Mouse (Mus musculus): ENCODE data around the gene Tmc7. TPM values are rescaled to one million over a fixed set of nuclear protein-coding genes. Genes with fewer than 3 reads are reported as not detected.
A peak's percentile ranks its signal among the peaks of the same experiment; 100 is the strongest.

Gene Tmc7
- polyA plus RNA-seq, 1 experiment from 2014 or later: 6.2 TPM

DNA sequence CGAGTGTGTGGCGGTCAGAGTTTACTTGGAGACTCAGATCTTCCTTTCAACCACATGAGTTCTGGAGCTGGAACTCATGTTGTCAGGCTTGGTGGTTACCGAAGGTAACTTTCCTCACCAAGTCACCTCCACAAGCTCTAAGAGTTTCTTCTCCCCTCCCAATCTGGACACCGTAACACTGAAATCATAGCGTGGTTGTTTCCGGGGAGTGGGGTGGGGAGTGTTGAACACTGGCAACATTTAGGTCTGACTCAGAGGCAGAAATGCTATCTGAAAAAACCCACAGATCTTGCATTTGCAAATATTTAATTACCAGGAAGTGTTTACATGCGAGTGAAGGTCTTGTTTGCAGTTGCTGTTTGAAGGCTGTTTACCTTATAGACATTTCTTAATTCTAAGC is 25.3 kb upstream of the Tmc7 start:
- H3K27ac ChIP-seq: no peak overlapping the region
- H3K9ac ChIP-seq (replicated peaks): no peak overlapping the region
- H3K4me3 ChIP-seq (replicated peaks): no peak overlapping the region
- H3K4me1 ChIP-seq (replicated peaks): 0 out of 2 replicates have a peak, but pooled peaks cover 5% of the 10 kb centered on the region
- H3K4me2 ChIP-seq (replicated peaks): no peak overlapping the region
- WGBS: 91% methylated on average over 7 of the region's 7 CpGs
- peaks cover 6% of the 10 kb centered on the region; the same call in 1 of the 2 replicates for H3K9me3 ChIP-seq
- no peak for ATAC-seq
- H3K27me3 ChIP-seq: 0 out of 2 replicates have a peak, but pooled peaks cover 3% of the 10 kb centered on the region
- H3K36me3 ChIP-seq: no peaks in the 10 kb centered on the region

DNA sequence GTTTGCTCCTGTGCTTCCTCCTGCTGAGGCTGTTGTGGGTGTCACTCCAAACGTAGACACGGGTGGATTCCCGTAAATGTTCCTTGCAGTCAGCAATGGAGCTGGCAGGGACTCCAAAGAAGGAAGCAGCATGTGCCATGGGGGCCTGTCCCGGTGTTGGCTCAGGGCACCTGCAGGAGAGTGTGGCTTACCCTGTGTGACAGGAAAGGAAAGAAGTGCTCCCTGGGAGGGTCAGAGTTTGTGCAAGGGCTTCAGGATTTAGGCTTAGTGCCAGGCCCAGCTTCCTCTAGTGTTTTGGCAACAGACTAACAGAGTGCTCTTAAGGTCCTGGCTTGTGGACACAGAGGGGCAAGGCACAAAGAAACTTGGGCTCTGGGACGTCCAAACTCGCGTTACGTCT is 20.3 kb upstream of the Tmc7 start:
- 89% methylated on average over 8 of the region's 8 CpGs for WGBS
- Histone ChIP-seq H3K4me3 (replicated peaks) (no peak overlapping the region), H3K9ac (replicated peaks) (no peak overlapping the region), H3K4me1 (replicated peaks) (no peaks in the 10 kb centered on the region), H3K27me3 (no peaks in the 10 kb centered on the region), H3K36me3 (no peaks in the 10 kb centered on the region), H3K4me2 (replicated peaks) (no peak overlapping the region), H3K27ac (no peak overlapping the region), H3K9me3 (peaks cover 6% of the 10 kb centered on the region; the same call in 1 of the 2 replicates)
- ATAC-seq: no peak

DNA sequence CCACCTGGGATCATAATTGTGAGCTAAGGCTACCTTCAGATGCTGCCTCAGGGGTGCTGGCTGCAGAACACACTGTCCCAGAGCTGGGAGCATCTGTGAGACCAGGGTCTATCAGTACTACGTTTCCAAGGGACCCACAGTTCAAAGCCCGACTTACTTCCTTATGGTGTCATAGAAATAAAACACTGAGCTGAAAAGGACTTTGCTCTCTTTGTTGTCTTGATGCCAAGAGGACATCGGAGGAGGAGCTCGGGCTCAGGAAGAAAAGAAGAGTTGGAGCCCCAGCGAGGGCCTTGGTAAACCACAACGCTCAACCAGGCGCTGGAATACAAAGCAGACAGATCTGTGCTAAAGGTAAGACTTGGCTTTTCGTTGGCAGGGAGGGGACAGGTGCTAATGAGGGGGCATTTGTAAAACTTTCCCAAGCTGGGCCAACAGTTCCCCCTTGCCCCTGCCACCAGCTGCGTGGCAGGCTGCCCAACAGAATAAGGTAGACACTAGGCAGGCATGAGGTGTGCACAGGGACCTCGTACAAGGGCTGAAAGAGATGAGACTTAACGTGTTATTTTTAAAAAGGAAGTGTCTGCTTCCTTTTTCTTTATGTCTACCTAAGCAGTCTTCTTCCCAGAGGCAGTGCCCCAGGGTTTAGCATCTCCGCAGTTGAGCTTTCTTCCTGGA is 15.6 kb upstream of the Tmc7 start:
- no peak for ATAC-seq
- H3K9ac ChIP-seq (replicated peaks): no peak overlapping the region
- H3K27ac ChIP-seq: no peak overlapping the region
- H3K4me1 ChIP-seq (replicated peaks): peaks cover 12% of the 10 kb centered on the region
- WGBS: 68% methylated on average over 12 of the region's 12 CpGs
- no peak overlapping the region for H3K4me2 ChIP-seq (replicated peaks)
- no peak overlapping the region for H3K4me3 ChIP-seq (replicated peaks)
- H3K36me3 ChIP-seq: no peaks in the 10 kb centered on the region
- no peaks in the 10 kb centered on the region for H3K9me3 ChIP-seq
- peaks cover 21% of the 10 kb centered on the region for H3K27me3 ChIP-seq

DNA sequence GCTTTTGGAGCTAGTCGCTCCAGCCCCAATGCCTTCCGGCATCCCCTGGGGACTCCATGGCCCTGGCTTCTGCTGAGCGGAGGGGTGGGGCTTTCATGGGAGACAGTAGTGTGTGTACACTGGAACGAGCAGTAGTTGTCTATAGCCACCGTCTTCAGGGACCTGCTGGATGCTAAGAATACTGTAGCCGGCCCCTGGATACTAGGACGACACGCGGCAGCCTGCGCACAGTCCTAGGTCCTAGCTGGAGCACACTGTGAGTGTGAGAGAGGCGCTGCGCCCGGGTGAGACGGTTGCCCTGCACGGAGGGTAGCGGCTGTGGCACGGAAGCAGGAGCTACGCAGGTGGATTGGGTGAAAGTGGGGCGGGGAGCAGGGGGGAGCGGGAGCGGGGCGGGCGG is 12.7 kb upstream of the Tmc7 start, which contains the start of gene Tmc5:
Gene Tmc5 (plus strand): TSS at position 97 of the 400 bp plus-strand sequence.
- H3K9me3 ChIP-seq: no peaks in the 10 kb centered on the region
- peak within 1 kb of the TSS; percentile 54 for H3K4me2 ChIP-seq (replicated peaks)
- peak within 1 kb of the TSS; percentile 31 for H3K4me3 ChIP-seq (replicated peaks)
- H3K36me3 ChIP-seq: no peaks in the 10 kb centered on the region
- peaks cover 41% of the 10 kb centered on the region for H3K4me1 ChIP-seq (replicated peaks)
- H3K27ac ChIP-seq: no peak within 1 kb of the TSS
- H3K9ac ChIP-seq (replicated peaks): peak within 1 kb of the TSS; percentile 57
- whole genome bisulfite sequencing: 3% methylated on average over 23 of the region's 23 CpGs
- peaks cover 21% of the 10 kb centered on the region for H3K27me3 ChIP-seq
- ATAC-seq: no peak

DNA sequence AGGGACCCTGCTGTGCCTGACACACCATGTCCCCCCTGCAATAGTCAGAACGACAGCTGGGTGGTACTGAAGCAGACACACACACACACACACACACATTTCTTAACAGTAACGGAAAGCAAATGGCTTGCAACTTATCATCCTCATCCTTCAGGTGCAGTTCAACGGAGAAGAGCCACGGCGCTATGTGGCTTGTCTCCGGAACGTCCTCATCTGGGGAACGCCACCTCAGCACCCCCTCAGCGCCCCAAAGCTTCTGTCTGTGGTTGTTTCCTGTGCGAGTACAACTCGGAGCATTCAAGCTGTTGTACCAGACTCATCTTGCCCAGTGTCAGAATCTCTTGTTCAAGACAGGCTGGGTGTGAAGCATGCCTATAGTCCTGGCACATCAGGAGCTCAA is 11.7 kb upstream of the Tmc7 start:
- Histone ChIP-seq H3K4me1 (replicated peaks) (peaks cover 47% of the 10 kb centered on the region), H3K9me3 (no peaks in the 10 kb centered on the region), H3K36me3 (no peaks in the 10 kb centered on the region), H3K27me3 (peaks cover 21% of the 10 kb centered on the region), H3K9ac (replicated peaks) (no peak overlapping the region), H3K4me2 (replicated peaks) (no peak overlapping the region), H3K4me3 (replicated peaks) (no peak overlapping the region), H3K27ac (no peak overlapping the region)
- ATAC-seq: no peak
- 76% methylated on average over 11 of the region's 11 CpGs for WGBS

DNA sequence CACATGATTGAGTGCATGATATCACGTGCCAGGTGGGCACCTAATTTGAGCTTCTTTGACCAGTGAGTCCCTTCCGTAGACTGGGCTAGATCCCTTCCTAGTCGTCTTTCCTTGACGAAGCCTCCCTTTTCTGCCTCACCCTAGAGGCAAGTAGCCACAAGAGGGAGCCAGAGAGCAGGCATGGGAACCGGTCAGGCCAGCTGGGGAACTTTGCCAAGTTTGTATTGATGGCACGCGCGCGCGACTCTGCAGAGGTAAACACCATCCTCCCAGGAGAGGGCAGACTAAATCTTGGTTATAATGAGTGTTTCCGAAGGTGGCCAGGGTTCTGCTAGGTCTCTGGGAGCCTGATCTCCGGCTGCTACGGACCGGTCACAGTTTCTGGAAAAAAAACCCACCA is 10.7 kb upstream of the Tmc7 start:
- peak overlapping the region; percentile 44 for H3K4me2 ChIP-seq (replicated peaks)
- no peak overlapping the region for H3K9ac ChIP-seq (replicated peaks)
- H3K9me3 ChIP-seq: no peaks in the 10 kb centered on the region
- peaks cover 21% of the 10 kb centered on the region for H3K27me3 ChIP-seq
- no peak overlapping the region for H3K27ac ChIP-seq
- peaks cover 47% of the 10 kb centered on the region for H3K4me1 ChIP-seq (replicated peaks)
- ATAC-seq: peak; percentile 5
- H3K36me3 ChIP-seq: no peaks in the 10 kb centered on the region
- 2% methylated on average over 14 of the region's 14 CpGs for WGBS
- no peak overlapping the region for H3K4me3 ChIP-seq (replicated peaks)

DNA sequence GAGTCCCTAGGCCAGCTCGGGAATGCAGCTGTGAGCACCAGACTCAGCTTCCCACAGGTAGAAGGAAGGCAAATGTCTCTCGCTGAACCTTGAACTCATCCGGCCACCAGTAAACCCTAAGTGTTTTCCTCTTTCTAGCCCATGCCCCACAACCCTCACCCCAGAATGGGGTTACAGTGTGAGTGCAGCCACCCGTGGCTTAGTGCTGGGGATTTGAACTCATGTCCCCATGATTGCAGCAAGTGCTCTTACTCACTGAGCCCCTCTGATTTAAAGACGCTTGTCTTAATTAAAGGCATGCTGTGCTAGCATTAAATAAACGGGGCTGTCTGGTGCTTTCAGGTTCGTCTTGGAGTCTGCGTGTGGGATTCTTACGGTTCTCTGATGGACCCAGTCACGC is 10.1 kb upstream of the Tmc7 start:
- H3K9ac ChIP-seq (replicated peaks): no peak overlapping the region
- no peak for ATAC-seq
- H3K4me1 ChIP-seq (replicated peaks): peaks cover 47% of the 10 kb centered on the region
- 29% methylated on average over 10 of the region's 10 CpGs for WGBS
- no peaks in the 10 kb centered on the region for H3K36me3 ChIP-seq
- H3K4me2 ChIP-seq (replicated peaks): peak overlapping the region; percentile 44
- H3K4me3 ChIP-seq (replicated peaks): no peak overlapping the region
- peaks cover 21% of the 10 kb centered on the region for H3K27me3 ChIP-seq
- H3K27ac ChIP-seq: peak overlapping the region; percentile 86
- no peaks in the 10 kb centered on the region for H3K9me3 ChIP-seq

DNA sequence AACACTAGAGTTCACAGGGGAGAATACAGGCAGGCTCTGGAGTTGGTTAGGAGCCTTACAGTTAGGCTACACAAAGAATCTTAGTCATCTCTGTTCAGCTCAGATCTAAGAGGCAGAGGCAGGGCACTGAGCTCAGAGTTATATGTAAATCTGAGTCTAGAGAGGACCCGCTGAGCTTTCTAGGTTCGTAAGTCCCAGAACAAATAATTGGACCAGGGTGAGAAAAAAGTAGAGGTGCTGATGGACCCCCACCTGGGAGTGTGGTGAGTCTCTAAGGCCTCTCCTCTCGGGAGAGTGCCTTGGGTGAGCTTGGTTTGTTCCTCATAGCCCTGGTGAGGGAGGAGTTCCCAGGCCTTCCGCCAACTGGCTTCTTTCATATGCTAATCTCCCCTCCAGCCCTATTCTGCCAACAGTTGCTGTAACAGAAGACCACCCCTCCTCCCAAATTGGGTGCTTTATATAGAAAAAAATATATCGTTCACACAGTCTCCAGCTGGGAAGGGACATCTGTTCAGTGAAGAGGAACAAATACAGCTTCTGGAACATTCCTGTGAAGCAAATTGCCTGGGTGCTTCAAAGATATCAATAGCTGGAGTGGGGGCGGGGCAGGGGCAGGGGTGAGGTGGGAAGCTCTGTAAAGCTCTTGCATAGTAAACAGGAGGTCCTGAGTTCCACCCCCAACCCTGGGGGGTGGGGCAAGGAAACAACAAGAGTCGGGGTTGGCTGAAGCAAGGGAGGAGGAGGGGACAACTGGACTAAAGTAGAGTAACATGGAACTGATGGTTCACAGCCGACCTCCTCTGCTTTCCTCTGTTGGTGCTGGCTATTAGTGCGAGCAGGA is 9.3 kb upstream of the Tmc7 start:
- ATAC-seq: peak; percentile 91
- Histone ChIP-seq H3K9ac (replicated peaks) (no peak overlapping the region), H3K27ac (peak overlapping the region; percentile 86), H3K4me2 (replicated peaks) (peak overlapping the region; percentile 44), H3K4me1 (replicated peaks) (peaks cover 47% of the 10 kb centered on the region), H3K4me3 (replicated peaks) (no peak overlapping the region), H3K9me3 (no peaks in the 10 kb centered on the region), H3K36me3 (no peaks in the 10 kb centered on the region), H3K27me3 (peaks cover 21% of the 10 kb centered on the region)
- under 1% methylated on average over 9 of the region's 9 CpGs for WGBS

DNA sequence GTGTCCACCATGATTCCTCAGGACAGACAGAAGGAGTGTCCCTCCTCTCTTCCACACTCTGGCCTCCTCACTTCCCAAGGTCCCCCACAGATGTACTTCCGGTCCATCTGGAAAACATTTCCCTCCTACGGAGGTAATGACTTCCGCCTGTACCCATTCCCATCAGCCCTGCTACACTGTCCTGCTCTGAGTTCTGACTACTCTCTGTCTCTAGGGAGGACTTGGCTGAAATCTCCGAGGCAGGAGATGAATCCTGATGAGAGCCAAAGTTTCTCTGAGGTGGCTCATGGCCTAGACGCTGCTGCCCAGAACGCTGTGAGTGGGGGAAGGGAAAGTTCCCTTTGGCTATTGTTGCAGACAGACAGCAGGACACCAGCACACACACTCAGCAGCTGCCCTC is 7.6 kb upstream of the Tmc7 start:
- no peak for ATAC-seq
- peaks cover 12% of the 10 kb centered on the region for H3K27me3 ChIP-seq
- H3K4me3 ChIP-seq (replicated peaks): no peak overlapping the region

DNA sequence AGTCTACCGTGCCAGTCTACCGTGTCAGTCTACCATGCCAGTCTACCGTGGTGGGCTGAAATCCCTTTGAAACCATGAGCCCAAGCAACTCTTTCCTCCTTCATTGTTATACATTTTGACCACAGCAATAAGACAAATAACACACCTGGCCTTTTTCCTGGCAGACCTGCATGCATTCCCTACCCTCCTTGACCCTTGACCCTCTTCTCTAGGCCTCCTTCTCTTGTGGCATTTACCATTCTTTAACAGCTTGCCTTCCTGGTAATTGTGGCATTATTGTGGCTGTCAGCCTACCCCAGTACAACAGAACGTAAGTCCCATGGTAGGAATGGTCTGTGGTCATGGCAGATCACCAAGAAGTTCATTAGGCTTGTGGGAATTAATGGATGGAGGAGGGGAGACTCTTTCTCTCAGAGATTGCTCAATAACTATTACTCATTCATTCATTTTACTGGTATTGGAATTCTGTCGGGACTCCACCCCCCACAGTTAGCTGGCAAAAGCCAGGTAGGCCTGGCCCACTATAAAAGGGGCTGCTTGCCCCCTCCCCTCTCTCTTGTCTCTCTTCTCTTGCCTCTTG is 6.3 kb upstream of the Tmc7 start:
- Histone ChIP-seq H3K4me3 (replicated peaks) (no peak overlapping the region), H3K27ac (no peak overlapping the region), H3K9me3 (peaks cover 4% of the 10 kb centered on the region; the same call in 1 of the 2 replicates), H3K36me3 (no peaks in the 10 kb centered on the region), H3K4me2 (replicated peaks) (no peak overlapping the region), H3K4me1 (replicated peaks) (peaks cover 36% of the 10 kb centered on the region), H3K9ac (replicated peaks) (no peak overlapping the region), H3K27me3 (no peaks in the 10 kb centered on the region)
- 90% methylated on average over 5 of the region's 5 CpGs for WGBS
- ATAC-seq: no peak

More for the DNA sequence above, 7.6 kb upstream of the Tmc7 start:
- Histone ChIP-seq H3K36me3 (no peaks in the 10 kb centered on the region), H3K4me2 (replicated peaks) (no peak overlapping the region), H3K27ac (peak overlapping the region; percentile 86; the same call in 1 of the 2 replicates), H3K9ac (replicated peaks) (no peak overlapping the region), H3K9me3 (no peaks in the 10 kb centered on the region), H3K4me1 (replicated peaks) (peaks cover 40% of the 10 kb centered on the region)
- WGBS: 44% methylated on average over 6 of the region's 6 CpGs

DNA sequence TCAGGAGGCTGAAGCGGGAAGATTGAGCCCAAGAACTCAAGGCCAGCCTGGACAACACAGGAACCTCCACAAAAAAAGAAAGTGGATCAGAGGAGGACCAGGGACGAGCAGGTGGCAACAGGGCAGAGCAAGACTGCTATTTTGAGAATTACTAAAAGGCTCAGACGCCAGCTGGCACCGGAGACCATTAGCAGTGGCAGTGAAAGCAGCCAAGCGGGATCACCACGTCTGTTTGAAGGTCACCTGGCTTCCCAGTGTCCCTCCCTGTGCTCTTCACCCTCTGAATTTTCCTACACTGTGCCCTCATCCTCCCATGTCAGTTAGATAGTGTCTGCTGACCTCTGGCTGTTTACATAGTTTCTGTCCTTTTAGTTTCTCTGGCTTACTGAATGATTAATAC is 1.3 kb upstream of the Tmc7 start:
- peaks cover 26% of the 10 kb centered on the region for H3K4me1 ChIP-seq (replicated peaks)
- no peak overlapping the region for H3K4me3 ChIP-seq (replicated peaks)
- H3K27ac ChIP-seq: no peak overlapping the region
- no peaks in the 10 kb centered on the region for H3K27me3 ChIP-seq
- no peak overlapping the region for H3K9ac ChIP-seq (replicated peaks)
- no peak for ATAC-seq
- WGBS: 75% methylated on average over 6 of the region's 6 CpGs
- H3K4me2 ChIP-seq (replicated peaks): no peak overlapping the region
- H3K9me3 ChIP-seq: peaks cover 4% of the 10 kb centered on the region; the same call in 1 of the 2 replicates
- H3K36me3 ChIP-seq: no peaks in the 10 kb centered on the region

DNA sequence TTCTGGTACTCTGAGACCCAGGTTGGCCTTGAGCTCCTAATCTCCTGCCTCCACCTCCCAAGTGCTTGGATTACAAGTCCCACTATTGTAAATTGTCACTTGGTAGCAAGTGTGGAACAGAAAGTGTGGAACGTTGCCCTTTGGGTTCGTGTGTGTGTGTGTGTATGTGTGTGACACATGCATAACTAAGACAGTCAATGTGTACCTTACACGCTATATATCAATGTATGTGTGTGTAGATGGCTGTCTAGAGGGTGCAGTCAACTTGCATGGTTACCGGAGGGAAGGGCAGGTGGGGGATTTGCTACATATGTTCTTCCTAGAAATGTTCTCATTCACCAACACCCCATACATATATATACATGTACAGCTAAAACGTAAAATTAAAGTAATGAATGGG is 390 bp upstream of the Tmc7 start:
- Histone ChIP-seq H3K4me3 (replicated peaks) (peak overlapping the region; percentile 64), H3K9ac (replicated peaks) (no peak overlapping the region), H3K9me3 (peaks cover 4% of the 10 kb centered on the region; the same call in 1 of the 2 replicates), H3K4me2 (replicated peaks) (peak overlapping the region; percentile 80), H3K27ac (no peak overlapping the region), H3K27me3 (no peaks in the 10 kb centered on the region), H3K4me1 (replicated peaks) (peaks cover 26% of the 10 kb centered on the region), H3K36me3 (peaks cover 4% of the 10 kb centered on the region)
- ATAC-seq: peak; percentile 46
- WGBS: 74% methylated on average over 5 of the region's 5 CpGs

All from midbrain, embryonic 13.5 days (tissue).